Mouse (Mus musculus) embryo, embryonic 11.5 days (tissue): ENCODE measurements around the gene Atp6v1a.

ENCODE experiments used
- DNase-seq: peaks from one replicate; pipeline ENCODE4 v3.0.0-alpha.2; 2012; ENCODE audit warnings: low read depth, low spot score

Gene Atp6v1a

DNA sequence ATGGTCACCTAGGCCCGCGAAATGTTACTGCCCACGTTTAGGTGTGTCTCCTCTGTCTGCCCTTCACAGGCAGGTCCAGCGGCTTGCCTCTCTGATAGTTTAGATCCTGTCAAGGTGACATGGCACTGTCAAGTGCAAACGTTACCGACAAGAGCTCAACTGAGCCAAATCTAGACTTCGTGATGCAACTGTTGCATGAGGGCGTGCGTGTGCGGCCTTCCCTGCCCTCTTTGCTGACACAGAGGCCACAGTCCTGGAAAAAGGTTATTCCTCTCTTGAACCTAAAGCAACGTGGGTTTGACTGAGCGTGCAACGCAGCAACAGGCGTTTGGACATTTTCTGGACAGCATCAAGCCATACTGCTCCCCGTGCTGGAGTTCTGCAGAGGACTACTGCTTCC, 78.2 kb downstream of the Atp6v1a start:
- no peak for DNase-seq

DNA sequence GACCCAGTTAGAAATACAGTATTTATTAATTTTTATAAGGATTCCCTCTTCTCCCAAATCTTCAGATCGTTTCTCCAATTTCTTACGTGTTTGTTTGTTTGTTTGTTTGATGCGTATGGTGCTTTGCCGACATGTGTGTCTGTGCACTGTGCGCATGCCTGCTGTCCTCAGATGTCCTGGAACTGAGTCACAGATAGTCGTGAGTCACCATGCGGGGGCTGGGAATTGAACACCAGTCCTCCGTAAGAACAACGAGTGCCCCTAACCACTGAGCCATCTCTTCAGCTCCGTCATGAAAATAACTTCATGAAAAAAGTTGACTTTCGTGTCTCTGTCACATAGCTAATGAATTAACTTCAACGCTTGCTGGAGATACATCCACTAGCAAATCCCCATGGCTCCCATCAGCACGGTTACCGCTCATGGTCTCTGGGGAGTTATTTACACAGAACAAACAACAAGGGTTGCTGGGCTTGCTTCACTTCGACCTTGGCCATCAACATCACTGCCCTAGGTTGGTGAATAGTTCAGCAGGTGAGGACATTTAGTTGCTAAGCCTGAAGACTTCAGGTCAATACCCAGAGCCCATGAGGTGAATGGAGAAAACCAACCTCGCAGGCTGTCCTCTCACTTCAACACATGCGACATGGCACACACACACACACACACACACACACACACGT, 78.8 kb downstream of the Atp6v1a start:
- DNase-seq = no peak

DNA sequence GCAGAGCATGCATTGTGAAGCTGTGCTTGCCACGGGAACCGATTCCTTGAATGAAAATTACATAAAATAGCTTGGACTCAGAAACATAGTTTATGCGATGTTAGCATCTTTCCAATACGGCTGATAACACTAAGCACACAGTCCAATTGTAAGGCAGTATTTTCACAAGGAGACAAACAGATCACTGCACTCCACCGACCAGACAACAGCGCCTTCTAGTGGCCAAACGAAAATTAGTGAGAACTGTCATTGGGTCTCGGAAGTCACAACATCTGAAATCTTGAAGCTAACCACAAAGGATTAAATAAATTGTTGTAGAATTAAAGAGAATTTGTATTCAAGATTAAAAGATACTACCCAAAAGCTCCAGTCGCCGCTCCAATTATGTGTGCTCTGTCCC, 80.8 kb downstream of the Atp6v1a start:
- DNase-seq = peak; percentile 54

DNA sequence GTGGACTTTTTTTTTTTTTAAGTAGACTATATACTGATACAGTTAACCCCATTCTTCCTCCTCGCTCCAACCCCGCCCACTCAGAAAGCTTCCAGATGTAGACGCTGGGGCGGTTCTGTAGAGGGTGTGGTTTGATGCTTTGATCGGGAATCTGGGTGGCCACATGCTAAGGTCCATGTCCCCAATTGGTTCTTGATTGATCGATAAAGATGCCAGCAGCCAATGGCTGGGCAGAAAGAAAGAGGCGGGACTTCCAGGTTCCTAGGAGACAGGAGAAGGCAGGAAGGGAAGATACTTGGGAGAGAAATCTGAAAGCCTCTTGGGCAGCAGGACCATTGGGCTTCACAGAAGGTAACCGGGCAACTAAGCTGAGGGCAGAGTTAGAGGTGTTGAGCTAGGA, 83.7 kb downstream of the Atp6v1a start:
- no peak for DNase-seq

DNA sequence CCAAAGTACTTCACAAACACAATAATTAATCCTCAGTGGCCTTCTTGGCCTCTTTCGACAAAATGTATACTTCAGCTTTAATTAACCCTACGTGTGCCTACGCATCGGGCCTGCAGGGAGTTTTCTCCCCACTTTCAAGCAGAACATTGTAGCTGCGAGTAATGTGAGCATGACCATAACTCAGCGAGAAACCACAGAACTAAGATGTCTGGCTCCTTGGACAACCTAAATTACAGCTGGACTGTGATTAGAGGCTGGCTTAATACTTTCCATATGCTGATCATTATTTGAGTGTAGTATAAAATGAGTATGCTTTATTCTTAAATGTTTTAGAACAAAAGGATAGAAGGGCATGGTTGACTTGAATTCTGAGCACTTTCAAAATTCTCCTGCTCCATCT, 86.2 kb downstream of the Atp6v1a start:
- no peak for DNase-seq

DNA sequence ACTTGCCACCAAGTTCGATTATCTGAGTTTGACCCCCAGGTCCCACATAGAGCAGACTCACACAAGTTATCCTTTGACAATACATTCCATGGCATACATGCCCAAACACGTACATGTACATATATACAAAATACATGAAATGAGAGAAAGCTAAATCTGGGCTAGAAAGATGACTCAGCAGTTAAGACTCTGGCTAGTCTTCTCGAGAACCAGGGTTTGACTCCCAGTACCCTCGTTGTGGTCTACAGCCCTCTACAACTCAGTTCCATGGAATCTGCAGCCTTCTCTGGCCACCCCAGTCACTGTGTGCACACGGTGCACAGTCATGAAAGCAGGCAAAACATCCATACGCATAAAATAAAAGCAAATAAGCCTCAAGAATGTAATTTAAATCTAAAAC, 87.1 kb downstream of the Atp6v1a start:
- DNase-seq = no peak

DNA sequence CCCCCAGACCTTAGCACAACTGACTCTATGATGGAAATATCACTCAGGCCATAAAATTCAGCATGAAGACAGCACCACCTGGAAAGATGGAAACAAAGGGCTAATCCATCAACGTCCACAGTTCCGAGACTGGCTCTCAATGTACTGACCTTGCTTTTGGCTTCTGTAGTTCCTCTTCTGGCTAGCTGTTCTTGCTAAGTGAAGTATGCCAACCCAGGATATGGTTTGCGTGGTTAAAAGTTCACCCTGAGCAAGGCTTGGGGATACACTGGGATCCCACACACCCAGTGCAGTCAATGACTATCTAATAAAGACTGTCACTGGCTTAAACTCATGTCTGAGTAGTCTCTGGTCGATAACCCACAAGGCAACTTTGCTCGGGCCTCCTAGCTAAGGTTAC, 89.4 kb downstream of the Atp6v1a start:
- DNase-seq = no peak

DNA sequence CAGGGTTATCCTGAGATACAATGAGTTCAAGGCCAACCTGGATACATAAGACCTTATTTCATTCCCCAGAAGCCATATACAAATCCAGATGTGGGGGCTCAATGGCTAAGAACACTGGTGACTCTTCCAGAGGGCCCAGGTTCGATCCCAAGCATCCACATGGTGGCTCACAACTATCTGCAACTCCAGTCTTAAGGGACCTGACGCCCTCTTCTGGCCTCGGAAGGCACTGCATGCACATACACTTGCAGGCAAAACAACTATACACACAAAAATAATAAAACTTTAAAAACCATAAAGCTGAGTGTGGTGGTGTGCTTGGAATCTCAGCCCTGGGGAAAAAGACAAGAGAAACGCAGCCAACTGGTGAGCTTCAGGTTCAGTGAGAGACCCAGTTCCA, 100.4 kb downstream of the Atp6v1a start:
- DNase-seq = no peak
